Mouse (Mus musculus): ENCODE measurements around the gene Pole2. TPM values are rescaled to one million over a fixed set of nuclear protein-coding genes. Genes with fewer than 3 reads are reported as not detected.

Gene Pole2
- polyA plus RNA-seq (2012; rRNA removed) = 46.0 and 63.4 TPM in 2 replicates

DNA sequence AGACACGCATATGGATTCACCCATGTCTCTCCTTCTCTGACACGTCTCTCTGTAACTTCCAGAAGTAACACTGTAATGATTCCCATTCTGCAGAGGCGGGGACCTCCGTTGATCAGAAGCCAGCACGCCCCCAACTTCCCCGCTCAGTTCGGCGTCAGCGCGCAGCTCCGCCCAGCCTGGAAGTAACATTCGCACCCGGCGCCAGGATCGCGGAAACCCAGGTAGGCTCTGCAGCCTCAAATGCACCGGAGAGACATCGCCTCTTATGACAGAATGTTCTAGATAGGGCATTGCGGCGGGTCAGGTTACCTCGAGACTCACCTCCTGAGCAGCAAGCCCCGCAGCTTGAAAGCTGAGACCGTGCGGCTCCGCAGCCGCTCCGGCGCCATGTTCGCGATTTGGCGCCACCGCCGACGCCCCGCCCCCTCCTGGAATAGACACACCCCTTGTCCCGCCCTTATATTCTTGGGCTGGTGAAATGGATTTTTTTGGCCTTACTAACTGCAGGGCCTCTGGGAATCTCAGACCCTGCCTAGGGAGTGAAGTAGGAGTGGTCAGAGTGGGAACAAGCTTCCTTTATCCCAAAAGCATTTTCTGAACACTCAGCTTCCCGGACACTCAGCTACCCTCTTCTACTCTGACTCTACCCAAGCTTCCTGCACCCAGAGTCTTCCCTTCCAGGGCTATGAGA, at the start of gene Pole2:
Gene Pole2, minus strand, starts transcription at position 420 of the 691 bp plus-strand sequence.
- no peaks in the 10 kb centered on the region for H3K27me3 ChIP-seq (ENCODE audit: control insufficient read depth, insufficient read depth, low read length)
- H3K36me3 ChIP-seq (ENCODE audit: control insufficient read depth, insufficient read depth, low read length) = no peaks in the 10 kb centered on the region
- no peaks in the 10 kb centered on the region for H3K4me1 ChIP-seq (ENCODE audit: control insufficient read depth, insufficient read depth, low read length)
- H3K4me3 ChIP-seq (ENCODE audit: control insufficient read depth, low read depth, low read length) = peak within 1 kb of the TSS; percentile 93
- TF ChIP-seq CTCF (IDR thresholded peaks at IDR 0.05; ENCODE audit: control insufficient read depth, insufficient read depth, insufficient replicate concordance, low read depth, low read length) (no peak), POLR2A (IDR thresholded peaks at IDR 0.05; ENCODE audit: control insufficient read depth, low read depth, low read length) (0 out of 2 replicates have a peak, but pooled peaks have one; percentile 19)
- H3K27ac ChIP-seq (ENCODE audit: control insufficient read depth, insufficient read depth, low read depth, low read length) = no peak within 1 kb of the TSS; the same call in 1 of the 2 replicates

DNA sequence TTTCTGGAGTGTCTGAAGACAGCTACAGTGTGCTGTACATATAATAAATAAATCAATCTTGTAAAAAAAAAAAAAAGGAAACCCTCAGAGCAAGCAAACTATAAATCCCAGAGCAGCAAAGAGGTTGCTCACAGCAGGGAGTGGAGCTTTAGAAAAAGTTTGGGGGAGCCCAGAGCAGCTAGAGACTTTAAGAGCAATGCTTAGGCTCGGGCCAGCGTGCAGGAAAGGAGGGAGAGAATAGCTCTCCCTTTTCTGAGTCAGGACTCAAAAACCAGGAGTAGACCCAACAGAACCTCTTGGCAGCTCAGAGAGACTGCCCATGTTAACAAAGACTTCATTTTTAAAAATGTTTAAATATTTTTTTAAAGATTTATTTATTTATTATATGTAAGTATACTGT, 41.0 kb upstream of the Pole2 start:
- Histone ChIP-seq H3K27ac (ENCODE audit: control insufficient read depth, insufficient read depth, low read depth, low read length) (no peak overlapping the region), H3K4me1 (ENCODE audit: control insufficient read depth, insufficient read depth, low read length) (no peaks in the 10 kb centered on the region), H3K36me3 (ENCODE audit: control insufficient read depth, insufficient read depth, low read length) (no peaks in the 10 kb centered on the region), H3K27me3 (ENCODE audit: control insufficient read depth, insufficient read depth, low read length) (no peaks in the 10 kb centered on the region), H3K4me3 (ENCODE audit: control insufficient read depth, low read depth, low read length) (no peak overlapping the region)
- no peak for TF ChIP-seq CTCF (IDR thresholded peaks at IDR 0.05; ENCODE audit: control insufficient read depth, insufficient read depth, insufficient replicate concordance, low read depth, low read length)

DNA sequence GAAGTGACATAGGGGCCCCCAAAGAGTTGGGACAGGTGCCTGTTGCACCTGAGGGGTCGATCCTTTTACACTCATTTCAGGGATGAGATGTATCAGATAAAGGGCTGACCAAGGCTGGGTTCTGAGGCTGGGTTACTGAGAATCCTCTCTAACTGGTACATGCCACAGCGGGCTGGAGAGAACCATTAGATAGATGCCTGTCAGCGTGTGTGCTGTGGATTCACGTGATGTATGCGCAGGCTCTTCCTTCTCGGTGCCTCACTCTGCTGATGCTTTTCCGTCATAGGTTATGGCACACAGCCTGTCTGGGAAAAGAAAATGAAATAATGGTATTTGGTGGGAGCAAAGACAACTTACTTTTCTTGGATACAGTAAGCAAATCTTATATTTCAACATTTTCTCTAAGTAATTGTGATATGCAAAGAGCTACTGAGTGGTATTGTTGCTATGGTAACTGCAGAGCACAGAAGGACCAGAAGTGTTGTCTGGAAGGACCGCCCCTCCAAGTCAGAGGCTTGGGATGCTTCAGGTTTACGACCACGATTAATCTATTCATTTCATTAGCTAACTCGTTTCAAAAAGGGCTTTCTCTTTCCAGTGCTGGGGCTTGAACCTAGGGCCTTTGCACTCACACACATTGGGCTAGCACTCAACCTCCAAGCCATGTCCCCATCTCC, 40.1 kb upstream of the Pole2 start:
- H3K4me3 ChIP-seq (ENCODE audit: control insufficient read depth, low read depth, low read length) = no peak overlapping the region
- TF ChIP-seq CTCF (IDR thresholded peaks at IDR 0.05; ENCODE audit: control insufficient read depth, insufficient read depth, insufficient replicate concordance, low read depth, low read length) (no peak), POLR2A (IDR thresholded peaks at IDR 0.05; ENCODE audit: control insufficient read depth, low read depth, low read length) (no peak)
- no peaks in the 10 kb centered on the region for H3K36me3 ChIP-seq (ENCODE audit: control insufficient read depth, insufficient read depth, low read length)
- no peak overlapping the region for H3K27ac ChIP-seq (ENCODE audit: control insufficient read depth, insufficient read depth, low read depth, low read length)
- no peaks in the 10 kb centered on the region for H3K27me3 ChIP-seq (ENCODE audit: control insufficient read depth, insufficient read depth, low read length)
- H3K4me1 ChIP-seq (ENCODE audit: control insufficient read depth, insufficient read depth, low read length) = no peaks in the 10 kb centered on the region

GRCm38 (mm10) chr12:69265031-69265430, 37.0 kb upstream of the Pole2 start:
- Histone ChIP-seq H3K36me3 (ENCODE audit: control insufficient read depth, insufficient read depth, low read length) (no peaks in the 10 kb centered on the region), H3K4me3 (ENCODE audit: control insufficient read depth, low read depth, low read length) (no peak overlapping the region), H3K4me1 (ENCODE audit: control insufficient read depth, insufficient read depth, low read length) (no peaks in the 10 kb centered on the region), H3K27me3 (ENCODE audit: control insufficient read depth, insufficient read depth, low read length) (no peaks in the 10 kb centered on the region), H3K27ac (ENCODE audit: control insufficient read depth, insufficient read depth, low read depth, low read length) (no peak overlapping the region)
- TF ChIP-seq POLR2A (IDR thresholded peaks at IDR 0.05; ENCODE audit: control insufficient read depth, low read depth, low read length) (no peak), CTCF (IDR thresholded peaks at IDR 0.05; ENCODE audit: control insufficient read depth, insufficient read depth, insufficient replicate concordance, low read depth, low read length) (no peak)

DNA sequence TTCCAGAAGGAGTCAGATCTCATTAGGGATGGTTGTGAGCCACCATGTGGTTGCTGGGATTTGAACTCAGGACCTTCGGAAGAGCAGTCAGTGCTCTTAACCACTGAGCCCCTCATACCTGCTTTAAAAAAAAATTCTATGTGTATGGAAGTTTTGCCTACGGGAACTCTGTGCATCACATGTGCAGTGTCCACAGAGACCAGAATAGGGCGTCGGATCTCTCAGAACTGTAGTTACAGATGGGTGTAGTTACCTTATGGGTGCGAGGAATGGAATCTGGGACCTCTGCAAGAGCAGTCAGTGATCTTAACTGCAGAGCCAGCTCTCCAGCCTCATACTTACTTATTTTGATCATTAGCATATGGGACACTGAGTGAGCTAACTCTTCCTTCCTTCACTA, 34.3 kb upstream of the Pole2 start:
- H3K36me3 ChIP-seq (ENCODE audit: control insufficient read depth, insufficient read depth, low read length) = no peaks in the 10 kb centered on the region
- no peaks in the 10 kb centered on the region for H3K4me1 ChIP-seq (ENCODE audit: control insufficient read depth, insufficient read depth, low read length)
- no peaks in the 10 kb centered on the region for H3K27me3 ChIP-seq (ENCODE audit: control insufficient read depth, insufficient read depth, low read length)
- TF ChIP-seq CTCF (IDR thresholded peaks at IDR 0.05; ENCODE audit: control insufficient read depth, insufficient read depth, insufficient replicate concordance, low read depth, low read length) (no peak), POLR2A (IDR thresholded peaks at IDR 0.05; ENCODE audit: control insufficient read depth, low read depth, low read length) (no peak)
- H3K4me3 ChIP-seq (ENCODE audit: control insufficient read depth, low read depth, low read length) = no peak overlapping the region
- no peak overlapping the region for H3K27ac ChIP-seq (ENCODE audit: control insufficient read depth, insufficient read depth, low read depth, low read length)

DNA sequence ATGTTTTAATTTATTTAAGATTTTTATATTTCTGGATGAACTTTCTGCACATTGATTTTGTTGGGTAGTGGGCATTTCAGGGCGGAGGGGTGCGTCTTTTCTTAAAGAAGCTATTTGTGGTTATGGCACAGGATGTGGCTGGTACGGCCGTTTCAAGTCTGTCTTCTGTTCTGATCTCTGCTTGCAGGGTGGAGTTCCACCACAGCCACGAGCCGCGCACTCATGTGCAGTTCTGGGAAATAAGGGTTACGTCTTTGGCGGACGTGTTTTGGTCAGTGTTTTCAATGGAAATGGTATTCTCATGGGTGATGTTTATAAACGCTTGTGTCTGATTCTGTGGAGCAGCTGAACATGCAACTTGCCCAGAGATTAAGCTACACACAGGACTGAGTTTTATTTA, 29.8 kb upstream of the Pole2 start:
- Histone ChIP-seq H3K27me3 (ENCODE audit: control insufficient read depth, insufficient read depth, low read length) (no peaks in the 10 kb centered on the region), H3K27ac (ENCODE audit: control insufficient read depth, insufficient read depth, low read depth, low read length) (no peak overlapping the region), H3K4me3 (ENCODE audit: control insufficient read depth, low read depth, low read length) (no peak overlapping the region), H3K4me1 (ENCODE audit: control insufficient read depth, insufficient read depth, low read length) (no peaks in the 10 kb centered on the region), H3K36me3 (ENCODE audit: control insufficient read depth, insufficient read depth, low read length) (no peaks in the 10 kb centered on the region)
- TF ChIP-seq POLR2A (IDR thresholded peaks at IDR 0.05; ENCODE audit: control insufficient read depth, low read depth, low read length) (no peak), CTCF (IDR thresholded peaks at IDR 0.05; ENCODE audit: control insufficient read depth, insufficient read depth, insufficient replicate concordance, low read depth, low read length) (no peak)

DNA sequence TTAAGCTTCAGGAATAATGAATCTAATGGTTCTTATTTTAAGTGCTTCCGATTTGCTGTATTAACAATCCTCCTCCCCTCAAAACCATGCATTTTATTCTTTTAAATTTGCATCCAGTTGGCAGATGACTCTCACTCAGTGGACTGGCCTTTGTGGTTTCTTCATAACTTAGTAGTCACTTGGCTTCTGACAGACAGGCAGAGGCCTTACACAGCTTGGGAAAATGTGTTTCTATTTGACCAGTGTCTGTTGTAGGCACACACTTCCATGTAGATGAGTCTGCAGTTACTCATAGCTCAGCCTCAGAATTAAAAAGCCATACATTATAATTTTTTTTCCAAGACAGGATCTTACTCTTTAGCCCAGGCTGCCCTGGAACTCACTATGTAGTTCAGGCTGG, 25.8 kb upstream of the Pole2 start:
- H3K27me3 ChIP-seq (ENCODE audit: control insufficient read depth, insufficient read depth, low read length) = no peaks in the 10 kb centered on the region
- no peak overlapping the region for H3K27ac ChIP-seq (ENCODE audit: control insufficient read depth, insufficient read depth, low read depth, low read length)
- H3K36me3 ChIP-seq (ENCODE audit: control insufficient read depth, insufficient read depth, low read length) = no peaks in the 10 kb centered on the region
- peaks cover 2% of the 10 kb centered on the region; the same call in 1 of the 2 replicates for H3K4me1 ChIP-seq (ENCODE audit: control insufficient read depth, insufficient read depth, low read length)
- no peak overlapping the region for H3K4me3 ChIP-seq (ENCODE audit: control insufficient read depth, low read depth, low read length)
- TF ChIP-seq CTCF (IDR thresholded peaks at IDR 0.05; ENCODE audit: control insufficient read depth, insufficient read depth, insufficient replicate concordance, low read depth, low read length) (no peak), POLR2A (IDR thresholded peaks at IDR 0.05; ENCODE audit: control insufficient read depth, low read depth, low read length) (no peak)

Data from testis, adult 2 months (tissue).